Mouse (Mus musculus) spleen, adult 2 months (tissue): ENCODE measurements at regions not wholly inside any gene's neighbourhood (a gene's known extent, or its start where the extent isn't known, plus 50 kb on each side); places are given as distances from the start of the nearest gene placed in this dataset.

Source experiments
- CTCF ChIP-seq: fragments of 200-500 bp; IDR thresholded peaks from 2 replicates; pipeline ENCODE4 v1.5.1; 2011; ENCODE audit warnings: mild to moderate bottlenecking, inconsistent platforms; ENCODE audit not compliant: insufficient read depth, insufficient read length, insufficient replicate concordance; ENCODE audit errors: extremely low read depth
- POLR2A ChIP-seq: fragments of 200-500 bp; IDR thresholded peaks from 2 replicates; pipeline ENCODE4 v1.6.1; 2011; ENCODE audit warnings: low read depth, low read length, inconsistent platforms

GRCm38 (mm10) chr12:71752741-71753260, 78.1 kb upstream of the Daam1 start:
- TF ChIP-seq POLR2A (no peak), CTCF (no peak)
